In genomic region chr14:67541271-67541711, GRCm38 (mm10) we compare ENCODE assay signal across 11 mouse cellular contexts.
A peak's percentile ranks its signal among the peaks of the same experiment; 100 is the strongest.
DNase-seq lines count a peak whose midpoint lies in the region; TF ChIP-seq lines count a peak whose summit lies in the region.
"Had no signal": no experiment of that assay in that cellular context is flagged by ENCODE, and none has a peak within 500 bp of the region (broad histone marks: within the 10 kb centered on the region; RNA-seq: fewer than 3 reads in every experiment).

No protein-coding gene starts in this region.

- peak; percentile 18 for DNase-seq in adrenal gland, adult 2 months
- DNase-seq in adrenal gland, postnatal 4 days (ENCODE audit: low spot score in 2 of 2): no peak
- no peak for DNase-seq in ES-E14 (ENCODE audit: low read depth, low spot score)
- DNase-seq in heart, adult 8-10 months (ENCODE audit: low spot score): peak; percentile 35
- DNase-seq in layer of hippocampus, postnatal 25 days (ENCODE audit: extremely low spot score in 1 of 2, low spot score in 1 of 2): peak; percentile 19 to 25
- no peak for DNase-seq in urinary bladder, adult 18-20 months (ENCODE audit: low spot score in 2 of 2)
- DNase-seq in lung, adult 18-20 months: no peak
- DNase-seq in spleen, postnatal 10 days (ENCODE audit: low spot score in 2 of 2): no peak
- DNase-seq: right cerebral cortex, adult 18-20 months had no signal

- peaks cover 0 to 2% of the 10 kb centered on the region in 2 experiments; a peak in 2 of 4 replicates for H3K4me1 ChIP-seq in ES-E14 (ENCODE audit: control insufficient read depth in 2 of 2, insufficient read depth in 2 of 2, low read length in 2 of 2, poor library complexity in 1 of 2)

- no peaks in the 10 kb centered on the region for H3K36me3 ChIP-seq in ES-E14 (ENCODE audit: control insufficient read depth, insufficient read depth, low read length, poor library complexity, severe bottlenecking)

- no peaks in the 10 kb centered on the region for H3K9me3 ChIP-seq in ES-E14 (ENCODE audit: control insufficient read depth, insufficient read depth, low read depth, low read length)

- in situ Hi-C loops in ES-E14 (cut with MboI; ENCODE audit: low sequenced_read_pairs in 2 of 2, unreplicated experiment in 2 of 2): no loop called here

- H3K4me3 ChIP-seq in ES-E14 (ENCODE audit: insufficient read depth in 1 of 2, low read depth in 1 of 2, low read length in 2 of 2, poor library complexity in 1 of 2, severe bottlenecking in 1 of 2): no peak overlapping the region
- H3K4me3 ChIP-seq: erythroblast, embryonic 14.5 days; left cerebral cortex, adult 2 months had no signal

- no peak overlapping the region for H3K9ac ChIP-seq in ES-E14 (ENCODE audit: insufficient read depth, low read depth, low read length, poor library complexity, severe bottlenecking)

- H3K27ac ChIP-seq in ES-E14 (ENCODE audit: insufficient read depth, low read depth, low read length, poor library complexity, severe bottlenecking): peak overlapping the region; percentile 19; the same call in 1 of the 2 replicates
- H3K27ac ChIP-seq: left cerebral cortex, adult 2 months had no signal

TF ChIP-seq in ES-E14, 5 proteins besides CTCF, POLR2A, EP300 and RAD21:
- TF ChIP-seq CHD2 (IDR thresholded peaks at IDR 0.05; ENCODE audit: low read depth, low read length) (no peak), ZC3H11A (IDR thresholded peaks at IDR 0.05; ENCODE audit: borderline replicate concordance, low read depth, low read length) (no peak), ZNF384 (IDR thresholded peaks at IDR 0.05; ENCODE audit: low read depth, low read length) (no peak), MAFK (IDR thresholded peaks at IDR 0.05; ENCODE audit: insufficient read depth, low read depth, low read length) (no peak), HCFC1 (IDR thresholded peaks at IDR 0.05; ENCODE audit: borderline replicate concordance, insufficient read depth, low read length) (no peak)

Comparison
In these comparisons a context has a peak if more than half of its experiments do, and no peak if none do; other contexts are left out.
1. DNase-seq: peak in adrenal gland, adult 2 months (single experiment), heart, adult 8-10 months (single experiment) and layer of hippocampus, postnatal 25 days (2 of 2); none in adrenal gland, postnatal 4 days (0 of 2), ES-E14 (single experiment), urinary bladder, adult 18-20 months (0 of 2), lung, adult 18-20 months (0 of 2) and spleen, postnatal 10 days (0 of 2).